Mouse (Mus musculus): ENCODE data around the gene Skil. TPM values are rescaled to one million over a fixed set of nuclear protein-coding genes. Genes with fewer than 3 reads are reported as not detected.

Gene Skil
- polyA plus RNA-seq, 1 experiment = 11.2 TPM

DNA sequence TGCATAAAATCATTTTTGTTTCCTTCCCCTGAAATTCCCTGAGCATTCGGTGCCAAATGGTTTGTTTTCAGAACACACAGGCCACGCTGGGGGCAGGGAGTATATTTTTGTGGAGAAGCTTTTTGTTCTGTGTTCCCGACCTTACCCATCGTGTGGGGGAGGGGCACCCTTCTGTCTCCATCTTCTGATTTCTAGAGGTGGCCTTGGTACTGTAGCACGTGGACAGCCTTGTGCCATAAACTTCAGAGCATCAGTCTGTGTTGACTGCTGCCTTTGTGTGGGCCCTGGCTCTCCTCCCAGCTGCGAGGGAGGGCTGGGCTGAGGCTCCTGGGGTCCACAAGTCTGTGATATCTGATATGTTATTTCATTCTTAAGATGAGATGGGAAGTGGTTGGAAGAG, 57.2 kb downstream of the Skil start:
- Histone ChIP-seq H3K4me3 (no peak overlapping the region), H3K27me3 (ENCODE audit: control insufficient read depth, insufficient read depth, insufficient read length) (peaks cover 36% of the 10 kb centered on the region), H3K4me2 (ENCODE audit: low read depth) (no peak overlapping the region), H3K36me3 (ENCODE audit: control insufficient read depth, insufficient read depth) (no peaks in the 10 kb centered on the region), H3K79me2 (ENCODE audit: control insufficient read depth, insufficient read depth) (no peaks in the 10 kb centered on the region), H3ac (ENCODE audit: control insufficient read depth, insufficient read length) (no peak overlapping the region)
- TF ChIP-seq MAX (IDR thresholded peaks at IDR 0.05; ENCODE audit: low read depth) (no peak), POLR2A (IDR thresholded peaks at IDR 0.05; ENCODE audit: insufficient read length, low read depth) (no peak), CEBPB (IDR thresholded peaks at IDR 0.05; ENCODE audit: insufficient read depth, poor library complexity, severe bottlenecking) (no peak), E2F4 (IDR thresholded peaks at IDR 0.05; ENCODE audit: insufficient read depth) (no peak), POLR2AphosphoS2 (IDR thresholded peaks at IDR 0.05; ENCODE audit: insufficient read length, low read depth) (no peak), MYOG (IDR thresholded peaks at IDR 0.05; ENCODE audit: control insufficient read depth in 1 of 3, insufficient read depth in 1 of 3, insufficient read length in 2 of 3, low read depth in 2 of 3) (no peak), TCF12 (IDR thresholded peaks at IDR 0.05; ENCODE audit: insufficient read depth, poor library complexity, severe bottlenecking) (no peak), USF1 (IDR thresholded peaks at IDR 0.05; ENCODE audit: low read depth) (no peak), REST (IDR thresholded peaks at IDR 0.05; ENCODE audit: insufficient read depth, insufficient read length) (no peak), MYOD1 (IDR thresholded peaks at IDR 0.05; ENCODE audit: control insufficient read depth in 1 of 3, insufficient read length in 2 of 3, low read depth in 2 of 3) (no peak), SRF (IDR thresholded peaks at IDR 0.05; ENCODE audit: control insufficient read depth, insufficient read length, low read depth) (no peak)

DNA sequence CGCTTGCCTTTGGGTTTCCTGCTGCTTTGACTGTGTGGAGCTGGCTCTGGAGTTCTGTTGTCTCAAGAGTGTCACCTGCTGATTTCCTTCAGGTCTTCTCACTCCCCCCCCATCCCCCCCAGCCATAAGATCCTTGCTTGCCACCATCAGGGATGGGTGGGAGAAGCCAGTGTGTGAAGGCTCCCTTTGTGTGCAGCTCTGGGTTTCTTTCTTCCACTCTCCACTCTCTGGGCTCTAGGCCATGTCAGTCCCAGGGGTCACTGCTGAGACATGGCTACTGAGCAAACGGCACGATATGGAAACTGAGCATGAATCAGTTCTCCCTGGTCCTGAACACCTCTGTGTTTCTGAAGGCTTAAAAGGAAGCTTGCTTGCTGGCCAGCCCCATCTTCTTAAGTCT, 61.3 kb downstream of the Skil start:
- H3K36me3 ChIP-seq (ENCODE audit: control insufficient read depth, insufficient read depth) = no peaks in the 10 kb centered on the region
- H3K4me2 ChIP-seq (ENCODE audit: low read depth) = no peak overlapping the region
- H3K4me3 ChIP-seq = no peak overlapping the region
- H3ac ChIP-seq (ENCODE audit: control insufficient read depth, insufficient read length) = no peak overlapping the region
- no peak for TF ChIP-seq TCF3 (IDR thresholded peaks at IDR 0.05; ENCODE audit: insufficient read length, low read depth)
- no peak for TF ChIP-seq E2F4 (IDR thresholded peaks at IDR 0.05; ENCODE audit: insufficient read depth)
- no peak for TF ChIP-seq MAX (IDR thresholded peaks at IDR 0.05; ENCODE audit: low read depth)
- peaks cover 8% of the 10 kb centered on the region for H3K27me3 ChIP-seq (ENCODE audit: control insufficient read depth, insufficient read depth, insufficient read length)
- no peaks in the 10 kb centered on the region for H3K79me2 ChIP-seq (ENCODE audit: control insufficient read depth, insufficient read depth)

DNA sequence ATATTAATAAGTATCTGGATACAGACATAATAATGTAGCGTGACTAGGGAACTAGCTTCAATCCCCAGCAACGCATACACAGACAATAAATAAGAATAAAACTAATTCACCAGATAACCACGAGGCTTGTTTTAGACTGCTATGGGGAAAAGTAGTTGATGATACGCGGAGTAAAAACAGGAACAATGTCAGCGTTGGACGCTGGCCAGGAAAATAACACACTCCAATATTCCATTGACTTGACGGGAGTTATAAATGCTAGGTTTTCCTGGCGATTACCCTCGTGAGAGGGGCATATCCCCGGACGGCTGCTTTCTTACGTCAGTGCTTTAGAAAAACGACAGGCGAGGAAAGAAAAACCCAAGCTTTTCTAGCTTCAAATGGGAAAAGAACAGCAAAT, 62.9 kb downstream of the Skil start:
- Histone ChIP-seq H3K79me2 (ENCODE audit: control insufficient read depth, insufficient read depth) (no peaks in the 10 kb centered on the region), H3ac (ENCODE audit: control insufficient read depth, insufficient read length) (no peak overlapping the region), H3K27me3 (ENCODE audit: control insufficient read depth, insufficient read depth, insufficient read length) (no peaks in the 10 kb centered on the region), H3K36me3 (ENCODE audit: control insufficient read depth, insufficient read depth) (no peaks in the 10 kb centered on the region), H3K4me3 (no peak overlapping the region), H3K4me2 (ENCODE audit: low read depth) (no peak overlapping the region)
- no peak for TF ChIP-seq USF1 (IDR thresholded peaks at IDR 0.05; ENCODE audit: low read depth)
- TF ChIP-seq TCF12 (IDR thresholded peaks at IDR 0.05; ENCODE audit: insufficient read depth, poor library complexity, severe bottlenecking) = no peak
- no peak for TF ChIP-seq MYOG (IDR thresholded peaks at IDR 0.05; ENCODE audit: control insufficient read depth in 1 of 3, insufficient read depth in 1 of 3, insufficient read length in 2 of 3, low read depth in 2 of 3)
- no peak for TF ChIP-seq POLR2A (IDR thresholded peaks at IDR 0.05; ENCODE audit: insufficient read length, low read depth)
- TF ChIP-seq TCF3 (IDR thresholded peaks at IDR 0.05; ENCODE audit: insufficient read length, low read depth) = no peak
- no peak for TF ChIP-seq REST (IDR thresholded peaks at IDR 0.05; ENCODE audit: insufficient read depth, insufficient read length)

DNA sequence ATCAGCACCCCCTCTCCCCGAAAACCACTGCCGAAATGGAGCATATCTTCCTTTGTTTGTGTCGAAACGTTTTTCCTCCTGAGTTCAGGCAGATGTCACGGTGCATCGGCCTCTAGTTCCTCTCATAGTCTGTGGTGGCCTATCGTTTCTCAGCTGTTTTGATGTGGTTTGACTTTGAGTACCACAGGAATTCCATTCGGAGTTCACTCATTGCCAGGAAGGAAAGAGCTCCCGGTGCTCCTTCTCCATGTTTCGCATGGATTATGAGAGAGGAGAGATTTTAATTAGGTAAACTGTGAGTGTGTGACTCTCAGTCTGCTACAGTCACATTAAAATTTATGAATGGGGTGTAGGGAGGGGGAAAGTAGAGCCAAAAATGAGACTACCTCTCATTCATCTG, 65.2 kb downstream of the Skil start:
- Histone ChIP-seq H3K27me3 (ENCODE audit: control insufficient read depth, insufficient read depth, insufficient read length) (no peaks in the 10 kb centered on the region), H3K4me2 (ENCODE audit: low read depth) (no peak overlapping the region), H3ac (ENCODE audit: control insufficient read depth, insufficient read length) (no peak overlapping the region), H3K36me3 (ENCODE audit: control insufficient read depth, insufficient read depth) (no peaks in the 10 kb centered on the region), H3K4me3 (no peak overlapping the region), H3K79me2 (ENCODE audit: control insufficient read depth, insufficient read depth) (no peaks in the 10 kb centered on the region)
- TF ChIP-seq POLR2AphosphoS2 (IDR thresholded peaks at IDR 0.05; ENCODE audit: insufficient read length, low read depth) (no peak), USF1 (IDR thresholded peaks at IDR 0.05; ENCODE audit: low read depth) (no peak), MYOD1 (IDR thresholded peaks at IDR 0.05; ENCODE audit: control insufficient read depth in 1 of 3, insufficient read length in 2 of 3, low read depth in 2 of 3) (peak in 1 of 3 experiments; percentile 35), POLR2A (IDR thresholded peaks at IDR 0.05; ENCODE audit: insufficient read length, low read depth) (no peak), SRF (IDR thresholded peaks at IDR 0.05; ENCODE audit: control insufficient read depth, insufficient read length, low read depth) (no peak)

DNA sequence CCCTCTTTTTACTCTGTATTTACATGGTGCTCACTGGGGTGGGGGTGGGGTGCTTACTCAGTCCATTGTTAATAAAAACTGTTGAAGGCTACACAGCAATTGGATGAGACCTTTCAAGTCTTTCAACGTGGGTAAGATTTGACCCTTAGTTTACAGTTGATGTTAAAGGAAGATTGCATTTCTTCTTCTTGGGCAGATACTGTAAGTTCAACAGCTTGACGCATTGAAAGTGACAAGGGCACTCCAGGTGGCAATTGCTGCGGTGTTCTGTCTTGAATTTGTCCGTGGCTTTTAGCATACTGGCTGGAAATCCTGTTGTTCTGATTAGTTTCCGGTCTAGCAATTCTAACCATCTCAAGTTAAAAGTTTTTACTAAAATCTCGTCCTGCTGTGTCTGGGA, 66.5 kb downstream of the Skil start:
- H3K27me3 ChIP-seq (ENCODE audit: control insufficient read depth, insufficient read depth, insufficient read length) = peaks cover 8% of the 10 kb centered on the region
- H3K79me2 ChIP-seq (ENCODE audit: control insufficient read depth, insufficient read depth) = no peaks in the 10 kb centered on the region
- H3K4me3 ChIP-seq = no peak overlapping the region
- H3K4me2 ChIP-seq (ENCODE audit: low read depth) = no peak overlapping the region
- TF ChIP-seq REST (IDR thresholded peaks at IDR 0.05; ENCODE audit: insufficient read depth, insufficient read length) = no peak
- TF ChIP-seq MYOD1 (IDR thresholded peaks at IDR 0.05; ENCODE audit: control insufficient read depth in 1 of 3, insufficient read length in 2 of 3, low read depth in 2 of 3) = no peak
- no peak for TF ChIP-seq POLR2AphosphoS2 (IDR thresholded peaks at IDR 0.05; ENCODE audit: insufficient read length, low read depth)
- TF ChIP-seq E2F4 (IDR thresholded peaks at IDR 0.05; ENCODE audit: insufficient read depth) = no peak
- TF ChIP-seq MYOG (IDR thresholded peaks at IDR 0.05; ENCODE audit: control insufficient read depth in 1 of 3, insufficient read depth in 1 of 3, insufficient read length in 2 of 3, low read depth in 2 of 3) = no peak
- no peak for TF ChIP-seq TCF3 (IDR thresholded peaks at IDR 0.05; ENCODE audit: insufficient read length, low read depth)
- TF ChIP-seq MAX (IDR thresholded peaks at IDR 0.05; ENCODE audit: low read depth) = no peak
- no peak for TF ChIP-seq SRF (IDR thresholded peaks at IDR 0.05; ENCODE audit: control insufficient read depth, insufficient read length, low read depth)
- no peak for TF ChIP-seq USF1 (IDR thresholded peaks at IDR 0.05; ENCODE audit: low read depth)
- no peak for TF ChIP-seq POLR2A (IDR thresholded peaks at IDR 0.05; ENCODE audit: insufficient read length, low read depth)
- TF ChIP-seq CEBPB (IDR thresholded peaks at IDR 0.05; ENCODE audit: insufficient read depth, poor library complexity, severe bottlenecking) = no peak
- no peak for TF ChIP-seq TCF12 (IDR thresholded peaks at IDR 0.05; ENCODE audit: insufficient read depth, poor library complexity, severe bottlenecking)
- H3ac ChIP-seq (ENCODE audit: control insufficient read depth, insufficient read length) = no peak overlapping the region
- H3K36me3 ChIP-seq (ENCODE audit: control insufficient read depth, insufficient read depth) = no peaks in the 10 kb centered on the region

Measured in myocyte (in vitro differentiated cells).